Mouse (Mus musculus) forebrain, postnatal 0 days (tissue): ENCODE data around the gene H2-Ob. TPM values are rescaled to one million over a fixed set of nuclear protein-coding genes. Genes with fewer than 3 reads are reported as not detected.

ENCODE experiments used
- ATAC-seq: fragments of 200-750 bp; cut with Nextera tagmentation; 2 replicates; pipeline ENCODE4 v1.8.0; 2017; ENCODE audit warnings: mild to moderate bottlenecking, moderate library complexity
- DNase-seq: peaks from one replicate; pipeline ENCODE4 v3.0.0-alpha.2; 2015
- H3K27ac ChIP-seq: fragments of 300-500 bp; sonication (generic); 2 replicates; pipeline ENCODE4 v1.5.1; 2014; ENCODE audit warnings: low read depth, mild to moderate bottlenecking, antibody characterized with exemption, low read length, moderate library complexity, mixed read lengths
- H3K27me3 ChIP-seq: fragments of 300-500 bp; sonication (generic); 2 replicates; pipeline ENCODE4 v1.6.1; 2014; ENCODE audit warnings: mild to moderate bottlenecking, low read length, mixed read lengths; ENCODE audit not compliant: insufficient read depth
- H3K36me3 ChIP-seq: fragments of 300-500 bp; sonication (generic); 2 replicates; pipeline ENCODE4 v1.6.1; 2014; ENCODE audit warnings: mild to moderate bottlenecking, moderate library complexity; ENCODE audit not compliant: insufficient read depth
- H3K4me1 ChIP-seq: fragments of 300-500 bp; sonication (generic); 2 replicates; pipeline ENCODE4 v1.6.1; 2014; ENCODE audit warnings: antibody characterized with exemption; ENCODE audit not compliant: insufficient read depth
- H3K4me2 ChIP-seq: fragments of 300-500 bp; sonication (generic); 2 replicates; pipeline ENCODE4 v1.6.1; 2014; ENCODE audit warnings: low read depth, mild to moderate bottlenecking, moderate library complexity
- H3K4me3 ChIP-seq: fragments of 300-500 bp; sonication (generic); 2 replicates; pipeline ENCODE4 v1.5.1; 2014; ENCODE audit warnings: low read depth, low read length, mixed read lengths
- H3K9ac ChIP-seq: fragments of 300-500 bp; sonication (generic); 2 replicates; pipeline ENCODE4 v1.6.1; 2014; ENCODE audit warnings: mild to moderate bottlenecking
- H3K9me3 ChIP-seq: fragments of 300-500 bp; sonication (generic); 2 replicates; pipeline ENCODE4 v1.6.1; 2016; ENCODE audit warnings: low read length
- CTCF ChIP-seq: sonication (generic); IDR thresholded peaks from 2 replicates; pipeline ENCODE4 v1.5.1; 2016; ENCODE audit warnings: antibody characterized with exemption, control low read depth, low read depth
- WGBS: fragments of 180-500 bp; shearing (Covaris S2); extraction: QIAGEN DNeasy Blood & Tissue Kit; methylation state at CpG from one replicate; pipeline ENCODE4 v1.1.7; 2014; 5-methylcytosine and 5-hydroxymethylcytosine counted together
- polyA plus RNA-seq: library from polyadenylated mRNA; unstranded; fragments of >200 nt; fragmentation: Nextera tagmentation; extraction: Ambion mirVana; gene quantifications from 2 replicates; pipeline ENCODE4 v1.2.1, GENCODE M21; 2015
- total RNA-seq: library from RNA; depleted of rRNA; stranded (reverse); fragments of >200 nt; gene quantifications from 2 replicates; pipeline ENCODE4 v1.2.3, GENCODE M21; 2014

The H2-Ob gene
- total and polyA plus RNA-seq, 2 experiments from 2014 or later, result 0.10 to 0.36 TPM

DNA sequence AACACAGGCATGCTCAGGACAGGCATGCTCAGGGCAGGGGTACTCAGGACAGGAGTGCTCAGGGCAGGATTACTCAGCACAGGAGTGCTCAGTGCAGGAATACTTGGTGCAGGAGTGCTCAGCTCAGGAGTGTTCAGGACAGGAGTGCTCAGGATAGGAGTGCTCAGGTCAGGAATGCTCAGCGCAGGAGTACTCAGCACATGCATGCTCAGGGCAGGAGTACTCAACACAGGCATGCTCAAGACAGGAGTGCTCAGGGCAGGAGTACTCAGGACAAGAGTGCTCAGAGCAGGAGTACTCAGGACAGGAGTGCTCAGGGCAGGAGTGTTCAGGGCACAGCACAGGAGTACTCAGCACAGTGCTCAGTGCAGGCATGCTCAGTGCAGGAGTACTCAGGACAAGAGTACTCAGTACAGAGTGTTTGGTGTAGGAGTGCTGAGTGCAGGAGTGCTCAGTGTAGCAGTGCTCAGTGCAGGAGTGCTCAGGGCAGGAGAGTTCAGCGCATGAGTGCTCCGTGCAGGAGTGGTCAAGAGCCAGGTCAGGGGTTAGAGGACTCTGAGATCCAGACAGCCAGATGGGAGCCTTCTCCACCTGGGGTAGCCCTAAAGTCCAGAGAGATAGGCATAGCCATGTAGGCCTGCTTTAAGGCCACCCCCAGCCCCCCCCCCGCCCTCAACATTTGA, 35.8 kb upstream of the H2-Ob start:
- H3K27me3 ChIP-seq, result peaks cover 19% of the 10 kb centered on the region
- ATAC-seq, result no peak
- no peak for DNase-seq

DNA sequence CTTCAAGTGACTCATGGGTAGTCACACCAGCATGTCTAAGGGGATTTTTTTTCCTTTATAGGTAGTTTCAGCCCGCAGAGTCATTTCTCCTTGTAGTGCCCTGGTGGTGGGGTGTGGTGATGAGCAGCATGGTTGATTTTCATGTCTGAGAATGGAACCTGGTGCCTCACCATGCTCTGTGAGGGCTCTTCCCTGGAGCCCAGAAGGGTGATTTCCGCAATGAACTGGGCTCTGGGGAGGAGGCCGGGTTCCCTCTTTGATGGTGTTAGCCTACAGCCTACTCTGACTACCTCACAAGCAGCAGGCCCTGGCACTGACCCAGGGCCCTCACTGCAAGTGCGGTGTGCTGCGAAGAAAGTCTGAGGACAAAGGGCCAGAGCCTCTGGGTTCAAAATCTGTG, 35.3 kb upstream of the H2-Ob start, which contains the start of gene Tap2:
Tap2 (plus strand) TSS at position 84 of the 400 bp plus-strand sequence.
- H3K4me3 ChIP-seq, result peak within 1 kb of the TSS; percentile 55
- H3K27ac ChIP-seq, result no peak within 1 kb of the TSS
- H3K4me2 ChIP-seq, result peak within 1 kb of the TSS; percentile 79
- H3K27me3 ChIP-seq, result peaks cover 14% of the 10 kb centered on the region
- no peaks in the 10 kb centered on the region for H3K4me1 ChIP-seq
- ATAC-seq (no peak), DNase-seq (no peak)
- no peak for TF ChIP-seq CTCF
- peak within 1 kb of the TSS; percentile 54 for H3K9ac ChIP-seq
- H3K36me3 ChIP-seq, result no peaks in the 10 kb centered on the region
- WGBS, result 61% methylated on average over 5 of the region's 5 CpGs
- no peaks in the 10 kb centered on the region for H3K9me3 ChIP-seq

More for the DNA sequence above, 35.8 kb upstream of the H2-Ob start:
- Histone ChIP-seq H3K9me3 (no peaks in the 10 kb centered on the region), H3K9ac (no peak overlapping the region), H3K27ac (no peak overlapping the region), H3K4me1 (no peaks in the 10 kb centered on the region), H3K4me2 (no peak overlapping the region), H3K4me3 (no peak overlapping the region), H3K36me3 (no peaks in the 10 kb centered on the region)
- no peak for TF ChIP-seq CTCF
- WGBS, result 78% methylated on average over 4 of the region's 4 CpGs

DNA sequence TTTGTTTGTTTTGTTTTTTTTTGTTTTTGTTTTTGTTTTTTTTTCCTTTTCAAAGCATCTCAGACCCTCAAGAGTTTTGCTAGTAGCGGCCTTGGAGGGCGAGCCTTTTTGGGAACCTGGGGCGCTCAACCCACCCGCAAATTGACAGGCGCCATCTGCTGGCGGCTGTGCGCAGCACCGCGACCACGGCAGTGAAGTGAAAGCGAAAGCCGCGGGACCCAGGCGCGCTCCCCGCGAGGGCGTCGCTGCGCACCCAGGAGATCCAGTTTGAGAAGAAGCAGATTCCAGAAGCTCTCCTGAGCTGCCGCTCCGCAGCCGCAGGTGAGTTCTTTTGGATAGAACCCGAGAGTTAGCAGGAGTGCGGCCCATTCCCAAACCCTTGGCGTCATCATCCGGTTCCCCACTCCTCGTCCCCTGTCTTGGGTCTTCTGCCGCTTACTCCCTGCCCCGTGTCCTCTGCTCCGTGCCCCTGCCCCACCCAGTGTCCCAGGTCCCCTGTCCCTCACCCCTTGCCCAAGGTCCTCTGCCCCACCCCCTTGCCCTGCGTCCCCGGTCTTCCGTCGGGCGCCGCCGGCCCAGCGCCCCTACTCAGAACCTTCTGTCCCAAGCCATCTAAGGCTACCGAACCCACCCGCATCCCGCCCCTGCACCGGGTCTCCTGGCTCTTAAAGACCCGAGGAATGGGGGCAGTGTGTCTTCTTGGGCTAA, 34.2 kb upstream of the H2-Ob start:
- Histone ChIP-seq H3K4me2 (peak overlapping the region; percentile 79), H3K4me1 (no peaks in the 10 kb centered on the region)

DNA sequence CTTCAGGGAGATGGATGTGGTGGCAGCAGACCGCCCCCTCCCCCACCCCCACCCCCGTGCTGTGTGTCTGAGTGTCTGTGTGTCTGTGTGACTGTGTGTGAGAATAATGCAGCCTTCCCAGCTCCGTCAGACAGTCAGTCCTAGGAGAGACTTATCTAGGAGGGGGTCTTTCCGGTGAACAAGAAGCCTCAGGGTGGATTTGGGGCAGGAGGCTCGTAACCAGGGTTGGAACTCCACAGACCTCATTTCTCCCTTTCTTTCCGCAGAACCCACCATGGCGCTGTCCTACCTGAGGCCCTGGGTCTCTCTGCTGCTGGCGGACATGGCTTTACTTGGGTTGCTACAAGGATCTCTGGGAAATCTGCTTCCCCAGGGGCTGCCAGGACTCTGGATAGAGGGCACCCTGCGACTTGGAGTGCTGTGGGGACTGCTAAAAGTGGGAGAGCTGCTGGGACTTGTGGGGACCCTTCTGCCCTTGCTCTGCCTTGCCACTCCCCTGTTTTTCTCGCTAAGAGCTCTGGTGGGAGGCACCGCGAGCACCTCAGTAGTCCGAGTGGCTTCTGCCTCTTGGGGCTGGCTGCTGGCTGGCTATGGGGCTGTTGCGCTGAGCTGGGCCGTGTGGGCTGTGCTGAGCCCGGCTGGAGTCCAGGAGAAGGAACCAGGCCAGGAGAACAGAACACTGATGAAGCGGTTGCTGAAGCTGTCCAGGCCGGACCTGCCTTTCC, 33.5 kb upstream of the H2-Ob start:
- H3K36me3 ChIP-seq, result no peaks in the 10 kb centered on the region
- DNase-seq (no peak), ATAC-seq (no peak)
- no peaks in the 10 kb centered on the region for H3K9me3 ChIP-seq
- peaks cover 5% of the 10 kb centered on the region; the same call in 1 of the 2 replicates for H3K27me3 ChIP-seq
- H3K9ac ChIP-seq, result peak overlapping the region; percentile 54; the same call in 1 of the 2 replicates
- peak overlapping the region; percentile 79 for H3K4me2 ChIP-seq
- no peak overlapping the region for H3K27ac ChIP-seq
- WGBS, result 13% methylated on average over 18 of the region's 18 CpGs
- peak overlapping the region; percentile 55 for H3K4me3 ChIP-seq
- H3K4me1 ChIP-seq, result no peaks in the 10 kb centered on the region
- no peak for TF ChIP-seq CTCF

More for the DNA sequence above, 34.2 kb upstream of the H2-Ob start:
- ATAC-seq (peak; percentile 74), DNase-seq (peak; percentile 84)
- Histone ChIP-seq H3K27me3 (peaks cover 5% of the 10 kb centered on the region), H3K27ac (no peak overlapping the region), H3K9ac (peak overlapping the region; percentile 54), H3K4me3 (peak overlapping the region; percentile 55), H3K9me3 (no peaks in the 10 kb centered on the region), H3K36me3 (no peaks in the 10 kb centered on the region)
- 1% methylated on average over 44 of the region's 44 CpGs for WGBS
- peak; percentile 89 for TF ChIP-seq CTCF

DNA sequence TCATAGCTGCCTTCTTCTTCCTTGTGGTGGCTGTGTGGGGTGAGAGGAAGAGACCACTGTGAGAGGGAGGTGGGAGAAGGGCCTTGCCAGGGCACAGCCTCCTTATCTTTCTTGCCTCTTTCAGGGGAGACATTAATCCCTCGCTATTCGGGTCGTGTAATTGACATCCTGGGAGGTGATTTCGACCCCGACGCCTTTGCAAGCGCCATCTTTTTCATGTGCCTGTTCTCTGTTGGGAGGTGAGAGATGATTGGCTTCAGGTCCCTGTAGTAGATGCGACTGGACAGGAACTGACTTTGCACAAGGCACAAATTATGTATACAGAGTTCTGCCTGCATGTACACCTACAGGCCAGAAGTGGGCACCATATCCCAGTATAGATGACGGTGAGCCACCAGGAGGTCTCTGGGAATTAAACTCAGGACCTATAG, 32.9 kb upstream of the H2-Ob start:
- peaks cover 5% of the 10 kb centered on the region; the same call in 1 of the 2 replicates for H3K27me3 ChIP-seq
- no peaks in the 10 kb centered on the region for H3K9me3 ChIP-seq
- WGBS, result 12% methylated on average over 9 of the region's 9 CpGs
- ATAC-seq (peak; percentile 55; the same call in 1 of the 2 replicates), DNase-seq (no peak)
- no peaks in the 10 kb centered on the region for H3K4me1 ChIP-seq
- peak; percentile 65 for TF ChIP-seq CTCF
- H3K27ac ChIP-seq, result no peak overlapping the region
- no peaks in the 10 kb centered on the region for H3K36me3 ChIP-seq
- H3K4me2 ChIP-seq, result no peak overlapping the region
- H3K9ac ChIP-seq, result no peak overlapping the region
- no peak overlapping the region for H3K4me3 ChIP-seq

DNA sequence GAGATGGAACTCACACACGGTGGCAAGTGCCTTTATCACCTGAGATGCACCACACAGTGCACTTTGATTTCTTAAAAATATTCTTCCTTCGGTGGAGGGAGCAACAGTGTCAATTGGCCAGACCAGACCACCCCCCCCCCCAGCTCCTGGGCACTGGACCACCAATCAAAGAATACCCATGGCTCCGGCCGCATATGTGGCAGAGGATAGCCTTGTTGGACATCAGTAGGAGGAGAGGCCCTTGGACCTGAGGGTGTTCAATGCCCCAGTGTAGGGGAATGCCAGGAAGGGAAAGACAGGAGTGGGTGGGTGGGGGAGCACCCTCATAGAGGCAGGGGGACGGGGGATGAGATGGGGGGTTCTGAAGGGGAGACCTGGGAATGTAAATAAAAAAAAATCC, 32.0 kb upstream of the H2-Ob start:
- DNase-seq, result no peak

More for the DNA sequence above, 32.0 kb upstream of the H2-Ob start:
- Histone ChIP-seq H3K9me3 (no peaks in the 10 kb centered on the region), H3K4me3 (no peak overlapping the region), H3K36me3 (no peaks in the 10 kb centered on the region), H3K27me3 (peaks cover 11% of the 10 kb centered on the region; the same call in 1 of the 2 replicates), H3K9ac (no peak overlapping the region), H3K27ac (no peak overlapping the region), H3K4me1 (no peaks in the 10 kb centered on the region), H3K4me2 (no peak overlapping the region)
- ATAC-seq, result no peak
- 87% methylated on average over 5 of the region's 5 CpGs for WGBS
- no peak for TF ChIP-seq CTCF
